Mouse (Mus musculus) gastrocnemius, adult 8-10 months (tissue): ENCODE results near the gene Srp72. TPM values are rescaled to one million over a fixed set of nuclear protein-coding genes. Genes with fewer than 3 reads are reported as not detected.
A peak's percentile ranks its signal among the peaks of the same experiment; 100 is the strongest.

Experiments used
- DNase-seq, 2 experiments: peaks; one replicate each; pipeline ENCODE4 v3.0.0; 2022; ENCODE audit warnings: low spot score in 2 of 2
- total RNA-seq, 4 experiments: library from RNA; stranded (reverse); gene quantifications; 2 replicates each; pipeline ENCODE4 v1.2.4; 2022

The Srp72 gene
- 10 to 100 TPM; 46.9 to 53.4 (median 49.4) TPM for total RNA-seq

DNA sequence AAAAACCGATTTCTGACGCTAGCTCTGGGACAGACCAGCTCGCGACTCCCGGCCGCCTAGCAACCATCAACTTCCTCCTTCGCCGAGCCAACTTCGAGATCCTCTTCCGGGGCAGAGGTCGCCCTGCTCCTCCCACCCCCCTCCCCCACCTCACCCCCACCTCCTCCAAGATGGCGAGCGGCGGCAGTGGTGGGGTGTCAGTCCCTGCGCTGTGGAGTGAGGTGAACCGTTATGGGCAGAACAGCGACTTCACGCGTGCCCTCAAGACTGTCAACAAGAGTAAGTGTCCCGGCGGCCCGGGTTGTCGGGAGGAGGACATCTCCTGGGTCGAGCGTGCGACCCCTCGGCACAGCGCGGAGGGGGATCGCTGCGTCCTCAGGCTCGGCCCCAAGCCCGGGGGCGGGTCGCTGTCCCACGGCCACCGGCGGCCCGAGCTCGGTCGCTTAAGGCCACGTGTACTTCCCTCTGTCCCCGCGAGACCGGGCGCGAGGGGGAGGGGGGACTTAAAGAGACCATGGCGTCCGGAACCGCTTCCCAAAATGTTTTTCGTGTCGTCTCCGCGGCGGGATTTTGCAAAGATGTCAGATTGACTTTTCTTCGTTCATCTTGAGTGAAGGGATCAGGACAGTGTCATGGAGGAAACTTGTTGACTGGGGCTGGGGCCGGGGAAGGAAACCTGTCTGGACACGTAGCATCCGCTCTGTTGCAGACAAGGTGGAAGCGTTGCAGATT, at the start of gene Srp72:
TSS of gene Srp72 (plus strand) at position 130 of the 732 bp plus-strand sequence.
- DNase-seq = peak; percentile 74 to 76

GRCm38 (mm10) chr5:76928124-76928832, 46.2 kb upstream of the Srp72 start:
- no peak for DNase-seq

- DNase-seq = no peak
These were observed 45.2 kb upstream of the Srp72 start for GRCm38 (mm10) chr5:76929180-76929877.

- no peak for DNase-seq
These were observed 34.8 kb upstream of the Srp72 start for GRCm38 (mm10) chr5:76939717-76940116.

DNA sequence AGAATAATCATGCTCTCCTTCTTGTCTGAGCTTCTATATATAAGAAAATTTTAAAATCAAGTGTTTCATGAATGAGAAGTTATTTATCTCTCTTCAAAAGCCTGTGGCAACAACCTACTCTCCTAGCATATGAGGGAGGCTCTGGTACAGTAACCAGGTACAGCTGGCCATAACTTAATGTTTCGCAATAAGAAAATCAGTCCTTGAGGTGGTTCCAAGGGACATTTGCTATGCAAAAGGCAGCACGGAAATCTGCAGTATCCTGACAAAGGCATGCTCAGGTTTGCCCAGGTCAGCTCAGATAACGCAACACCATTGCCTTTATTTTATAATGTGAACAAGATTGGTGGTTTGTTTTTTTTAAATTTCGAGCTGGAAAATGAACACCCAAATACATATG, 32.5 kb upstream of the Srp72 start:
- no peak for DNase-seq

GRCm38 (mm10) chr5:76942505-76942904, 32.0 kb upstream of the Srp72 start:
- no peak for DNase-seq

GRCm38 (mm10) chr5:76944965-76945677, 29.4 kb upstream of the Srp72 start:
- no peak for DNase-seq

GRCm38 (mm10) chr5:76945678-76946033, 28.8 kb upstream of the Srp72 start:
- DNase-seq = no peak

DNA sequence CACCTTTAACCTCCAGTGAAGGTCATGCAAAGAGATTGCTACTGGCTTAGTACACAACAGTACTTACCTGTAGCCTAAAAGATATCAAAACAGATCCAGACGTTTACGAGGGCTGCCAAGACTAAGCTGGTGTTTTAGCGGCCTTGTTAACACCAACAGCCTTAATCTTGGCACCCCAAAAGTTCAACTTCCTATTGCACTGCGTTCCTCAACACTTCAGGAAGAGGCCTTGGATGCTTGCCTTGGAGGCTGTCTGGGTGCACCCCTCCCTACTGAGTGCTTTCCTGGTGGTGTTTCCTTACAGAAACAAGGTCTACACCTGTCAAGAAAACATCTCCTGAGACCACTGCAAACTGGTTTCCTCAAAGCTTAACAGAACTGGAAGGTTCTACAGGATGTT, 27.3 kb upstream of the Srp72 start:
- no peak for DNase-seq

- no peak for DNase-seq
These were observed 26.7 kb upstream of the Srp72 start for GRCm38 (mm10) chr5:76947758-76948157.

- DNase-seq = no peak
These were observed 24.0 kb upstream of the Srp72 start for GRCm38 (mm10) chr5:76950343-76951105.

- peak; percentile 96 to 97 for DNase-seq
These were observed 23.1 kb upstream of the Srp72 start, which contains the start of the genes Paics and Ppat for GRCm38 (mm10) chr5:76951106-76952027. Gene Paics (plus strand): TSS chr5:76951307. Gene Ppat (minus strand): TSS chr5:76951578.

- DNase-seq = no peak
These were observed 22.1 kb upstream of the Srp72 start for GRCm38 (mm10) chr5:76952112-76953040.

DNA sequence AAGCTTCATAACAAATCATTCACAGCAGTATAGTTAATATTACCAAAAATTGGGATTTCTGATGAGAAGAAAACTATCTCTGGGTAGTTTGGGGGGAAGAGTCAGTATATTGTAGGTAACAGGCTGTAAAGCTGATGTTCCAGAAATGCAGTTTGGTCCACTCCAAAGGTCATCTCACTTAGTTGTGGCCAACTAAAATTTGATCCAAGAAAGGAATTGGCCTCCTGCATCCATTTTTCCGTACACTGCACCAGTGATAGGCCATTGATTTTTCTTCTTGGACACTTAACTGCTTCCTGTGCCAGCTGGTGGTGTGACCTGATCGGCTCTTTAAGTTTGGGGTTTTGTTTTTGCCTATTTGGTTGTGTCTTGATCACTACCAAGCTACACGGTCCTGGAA, 20.7 kb upstream of the Srp72 start:
- no peak for DNase-seq

- no peak for DNase-seq
These were observed 20.1 kb upstream of the Srp72 start for GRCm38 (mm10) chr5:76954271-76954900.

GRCm38 (mm10) chr5:76955474-76955873, 19.0 kb upstream of the Srp72 start:
- no peak for DNase-seq

- DNase-seq = no peak
These were observed 16.5 kb upstream of the Srp72 start for GRCm38 (mm10) chr5:76957954-76958353.

DNA sequence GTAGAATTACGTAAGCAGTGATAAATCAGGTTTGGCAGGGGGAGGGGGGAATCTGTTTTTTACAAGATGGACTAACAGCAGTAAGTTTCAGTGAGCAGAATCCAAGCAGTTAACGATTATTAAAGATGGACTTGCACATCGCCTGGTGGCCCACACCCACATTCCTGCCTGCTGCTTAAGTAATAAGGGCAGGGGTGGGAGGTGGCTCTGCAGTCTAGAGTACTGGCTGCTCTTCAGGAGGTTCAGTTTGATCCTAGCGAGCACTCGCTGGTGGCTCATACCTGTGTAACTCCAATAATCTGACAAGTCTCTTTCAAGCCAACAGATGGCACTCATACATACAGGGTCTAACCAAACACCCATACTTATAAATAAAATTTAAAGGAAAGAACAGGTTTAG, 14.9 kb upstream of the Srp72 start:
- no peak for DNase-seq
